Mouse (Mus musculus): ENCODE results near the gene Tln2. TPM values are rescaled to one million over a fixed set of nuclear protein-coding genes. Genes with fewer than 3 reads are reported as not detected.

The Tln2 gene
- total RNA-seq, 2 experiments from 2014 or later = not detected

GRCm38 (mm10) chr9:67549811-67550501, 9.5 kb downstream of the Tln2 start:
- ATAC-seq (replicated peaks; ENCODE audit: low FRiP score, poor library complexity, severe bottlenecking) = no peak

GRCm38 (mm10) chr9:67549332-67549731, 10.2 kb downstream of the Tln2 start:
- ATAC-seq (replicated peaks; ENCODE audit: low FRiP score, poor library complexity, severe bottlenecking) = no peak

- ATAC-seq (replicated peaks; ENCODE audit: low FRiP score, poor library complexity, severe bottlenecking) = no peak
Measured at GRCm38 (mm10) chr9:67546650-67547049, 12.9 kb downstream of the Tln2 start.

DNA sequence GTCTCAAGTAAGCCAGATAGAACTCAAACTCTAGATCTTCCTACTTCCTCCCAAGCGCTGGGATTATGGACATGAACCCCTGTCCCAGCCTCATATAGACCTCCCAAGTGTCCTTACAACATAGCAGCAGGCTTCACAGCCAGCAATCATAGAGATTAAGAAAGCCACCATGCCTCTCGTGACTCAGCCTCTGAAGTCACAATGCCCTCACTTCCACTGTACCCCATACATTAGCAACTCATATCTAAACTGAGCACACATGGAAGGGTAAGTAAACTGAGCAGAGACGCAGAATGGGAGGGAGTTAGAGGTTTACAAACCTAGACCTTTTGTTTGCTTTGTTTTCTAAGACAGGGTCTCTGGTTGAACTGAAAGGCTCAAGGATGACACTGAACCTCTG, 13.7 kb downstream of the Tln2 start:
- ATAC-seq (replicated peaks; ENCODE audit: low FRiP score, poor library complexity, severe bottlenecking) = no peak

- no peak for ATAC-seq (replicated peaks; ENCODE audit: low FRiP score, poor library complexity, severe bottlenecking)
Measured at GRCm38 (mm10) chr9:67544783-67545182, 14.7 kb downstream of the Tln2 start.

DNA sequence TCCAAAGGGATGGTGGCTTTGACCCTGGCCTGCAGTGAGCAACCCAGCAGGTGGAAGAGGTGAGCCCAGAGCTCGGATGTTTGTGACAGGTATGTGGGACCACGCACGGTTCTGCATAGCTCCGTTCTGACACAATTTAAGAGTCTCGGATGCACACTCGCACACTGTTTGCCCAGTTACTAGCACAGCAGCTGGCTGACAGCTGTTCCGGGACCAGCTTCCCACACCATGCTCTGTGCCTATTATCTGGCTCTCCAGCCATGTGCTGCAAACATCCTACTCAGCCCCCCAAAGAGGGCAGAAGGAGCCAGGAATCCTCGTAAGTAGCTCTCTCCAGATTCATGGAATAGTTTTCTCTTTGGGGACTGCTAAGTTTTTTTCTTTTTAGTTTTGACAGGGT, 17.6 kb downstream of the Tln2 start:
- ATAC-seq (replicated peaks; ENCODE audit: low FRiP score, poor library complexity, severe bottlenecking) = no peak

GRCm38 (mm10) chr9:67539776-67540706, 19.5 kb downstream of the Tln2 start:
- ATAC-seq (replicated peaks; ENCODE audit: low FRiP score, poor library complexity, severe bottlenecking) = no peak

GRCm38 (mm10) chr9:67534420-67534819, 25.1 kb downstream of the Tln2 start:
- ATAC-seq (replicated peaks; ENCODE audit: low FRiP score, poor library complexity, severe bottlenecking) = no peak

DNA sequence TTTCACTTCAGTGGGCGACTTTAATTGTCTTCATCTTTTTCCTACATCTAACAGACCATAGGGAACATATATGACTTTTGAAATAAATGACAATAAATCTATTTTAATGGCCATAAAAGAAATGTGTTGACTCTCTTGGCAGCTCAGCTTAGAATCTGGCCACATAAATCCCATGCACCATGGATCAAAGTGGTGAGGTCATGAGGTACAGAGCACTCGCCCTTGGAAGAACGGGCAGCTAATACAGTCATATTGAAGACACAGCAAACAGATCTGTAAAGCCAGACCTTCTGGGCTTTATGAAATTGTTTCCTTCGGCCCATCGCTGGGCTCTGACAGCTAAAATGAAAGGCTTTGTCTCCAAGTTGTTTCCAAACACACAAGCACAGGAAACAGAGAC, 26.2 kb downstream of the Tln2 start:
- ATAC-seq (replicated peaks; ENCODE audit: low FRiP score, poor library complexity, severe bottlenecking) = no peak

DNA sequence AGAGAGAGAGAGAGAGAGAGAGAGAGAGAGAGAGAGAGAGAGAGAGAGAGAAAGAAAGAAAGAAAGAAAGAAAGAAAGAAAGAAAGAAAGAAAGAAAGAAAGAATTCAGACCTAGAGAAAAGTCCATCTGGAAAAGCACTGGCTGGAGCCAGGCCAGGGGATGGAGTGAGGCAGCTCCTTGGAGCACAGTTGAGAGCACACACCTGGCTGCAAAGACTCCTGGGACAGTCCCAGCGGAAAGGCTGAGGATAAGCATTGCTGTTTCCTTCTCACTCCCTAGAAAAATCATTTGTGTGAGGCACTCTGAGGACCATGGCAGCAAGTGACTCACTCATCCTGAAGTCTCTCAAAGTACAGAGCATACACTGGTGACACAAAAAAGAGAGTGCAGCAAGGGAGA, 26.9 kb downstream of the Tln2 start:
- ATAC-seq (replicated peaks; ENCODE audit: low FRiP score, poor library complexity, severe bottlenecking) = no peak

- no peak for ATAC-seq (replicated peaks; ENCODE audit: low FRiP score, poor library complexity, severe bottlenecking)
Measured at GRCm38 (mm10) chr9:67529600-67529999, 29.9 kb downstream of the Tln2 start.

DNA sequence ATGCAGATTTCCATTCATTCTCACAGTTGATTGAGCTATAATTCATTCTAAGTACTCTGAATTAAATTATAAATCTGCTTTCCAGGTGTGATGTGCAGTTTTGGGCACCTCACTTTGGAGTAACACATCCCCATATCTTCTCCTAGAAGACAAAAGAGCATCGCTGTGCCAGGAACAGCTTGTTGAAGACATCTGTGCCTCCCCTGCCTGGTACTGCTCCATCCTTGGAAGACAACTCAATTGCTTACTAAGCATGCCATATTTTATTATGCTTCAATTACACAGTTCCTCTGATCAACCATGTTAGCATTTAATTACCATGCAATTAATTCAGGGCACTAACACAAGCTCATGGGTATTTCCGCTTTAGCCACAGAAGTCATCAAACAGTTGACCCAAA, 31.8 kb downstream of the Tln2 start:
- no peak for ATAC-seq (replicated peaks; ENCODE audit: low FRiP score, poor library complexity, severe bottlenecking)

DNA sequence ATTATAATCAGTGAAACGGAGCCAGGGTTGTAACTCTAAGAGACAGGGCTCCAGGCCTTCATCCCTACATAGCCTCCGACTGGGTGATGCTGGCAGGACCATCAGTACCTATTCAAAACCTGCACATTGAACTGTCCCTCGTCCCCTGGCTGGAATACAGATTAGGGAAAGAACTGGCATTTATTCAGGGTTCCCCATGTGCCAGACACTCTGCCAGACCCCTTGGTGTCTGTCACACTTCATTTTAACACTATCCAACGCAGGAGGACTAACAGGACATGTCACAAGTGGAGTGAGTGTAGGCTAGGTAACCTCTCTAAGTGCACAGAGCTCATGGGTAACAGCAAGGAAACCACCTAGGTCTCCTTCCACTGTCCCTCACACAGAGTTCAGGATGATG, 37.8 kb downstream of the Tln2 start:
- no peak for ATAC-seq (replicated peaks; ENCODE audit: low FRiP score, poor library complexity, severe bottlenecking)

- no peak for ATAC-seq (replicated peaks; ENCODE audit: low FRiP score, poor library complexity, severe bottlenecking)
Measured at GRCm38 (mm10) chr9:67509510-67509909, 50.0 kb downstream of the Tln2 start.

GRCm38 (mm10) chr9:67504669-67505260, 54.7 kb downstream of the Tln2 start:
- no peak for ATAC-seq (replicated peaks; ENCODE audit: low FRiP score, poor library complexity, severe bottlenecking)

DNA sequence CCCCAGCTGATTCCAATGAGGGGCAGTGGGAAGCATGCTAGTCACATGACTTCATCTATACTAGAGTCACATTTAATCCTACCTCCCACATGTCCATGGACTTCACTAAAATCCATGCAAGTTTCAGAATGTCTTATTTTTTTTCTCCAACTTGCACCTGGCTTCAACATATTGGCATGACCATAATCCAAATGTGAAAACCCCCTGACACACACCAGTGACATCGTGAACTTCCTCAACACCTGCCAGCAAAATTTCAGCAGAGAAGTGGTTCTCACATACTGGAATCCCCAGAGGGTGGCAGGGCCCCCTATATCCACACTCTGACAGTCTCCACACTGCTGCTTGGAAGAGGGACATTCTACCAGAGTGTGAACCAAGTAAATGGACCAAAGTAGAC, 57.7 kb downstream of the Tln2 start:
- ATAC-seq (replicated peaks; ENCODE audit: low FRiP score, poor library complexity, severe bottlenecking) = no peak

GRCm38 (mm10) chr9:67496368-67496767, 63.1 kb downstream of the Tln2 start:
- ATAC-seq (replicated peaks; ENCODE audit: low FRiP score, poor library complexity, severe bottlenecking) = no peak

DNA sequence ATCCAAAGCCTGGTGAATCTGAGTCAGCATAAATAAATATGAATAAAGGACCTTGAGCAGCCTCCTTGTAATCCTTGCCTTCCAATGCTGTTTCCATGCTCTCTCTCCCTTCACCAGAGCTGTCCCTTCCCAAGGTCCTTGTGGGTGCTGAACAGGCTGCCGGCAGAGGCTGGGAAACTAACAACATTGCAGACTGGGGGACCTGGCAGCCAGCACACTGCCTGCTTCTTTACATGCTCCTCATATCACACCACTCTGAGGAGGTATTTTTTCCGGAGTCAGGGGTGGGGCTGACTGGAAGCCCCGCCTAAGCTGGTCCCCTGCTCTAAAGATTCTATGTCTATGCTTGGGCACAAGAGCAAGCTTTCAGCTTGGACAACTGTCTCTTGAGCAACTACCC, 64.2 kb downstream of the Tln2 start:
- no peak for ATAC-seq (replicated peaks; ENCODE audit: low FRiP score, poor library complexity, severe bottlenecking)

DNA sequence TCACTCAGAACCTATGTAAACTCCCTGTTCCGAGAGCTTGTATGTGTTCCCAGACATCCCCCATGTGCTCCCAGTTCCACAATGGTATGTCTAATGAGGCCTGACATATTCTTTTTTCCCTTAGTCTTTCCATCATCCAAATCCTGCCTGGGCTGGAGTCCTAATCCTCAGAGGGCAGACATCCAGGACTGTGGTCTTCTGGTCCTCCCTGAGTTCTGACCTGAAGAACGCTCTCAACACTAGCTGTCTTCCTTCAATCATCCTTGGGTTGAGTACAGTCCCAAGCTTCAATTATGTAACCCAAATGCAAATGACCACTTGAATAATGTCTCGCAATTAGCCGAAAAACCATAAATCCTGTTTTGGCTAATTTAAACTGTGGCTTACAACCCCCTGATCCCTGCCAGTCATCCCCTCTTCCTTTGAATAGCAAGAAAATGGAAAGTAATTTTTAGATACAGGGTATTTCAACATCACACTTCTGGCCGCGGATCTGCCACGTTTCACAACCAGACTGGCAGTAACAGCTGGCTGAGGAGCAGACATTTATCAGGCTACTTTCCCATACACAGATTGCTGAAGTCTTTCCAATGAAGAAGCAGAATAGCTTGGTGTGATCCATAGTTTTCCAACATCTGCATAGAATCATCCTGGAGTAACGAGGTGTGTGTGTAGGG, 65.5 kb downstream of the Tln2 start:
- ATAC-seq (replicated peaks; ENCODE audit: low FRiP score, poor library complexity, severe bottlenecking) = no peak

- ATAC-seq (replicated peaks; ENCODE audit: low FRiP score, poor library complexity, severe bottlenecking) = no peak
Measured at GRCm38 (mm10) chr9:67489370-67489769, 70.1 kb downstream of the Tln2 start.

Measured in erythroid progenitor cell, adult 5-6 weeks (primary cell).